Mouse (Mus musculus) limb, embryonic 12.5 days (tissue): ENCODE results near the gene Pax7. TPM values are rescaled to one million over a fixed set of nuclear protein-coding genes. Genes with fewer than 3 reads are reported as not detected.
A peak's percentile ranks its signal among the peaks of the same experiment; 100 is the strongest.

Source experiments
- ATAC-seq: fragments of 200-750 bp; cut with Nextera tagmentation; 2 replicates; pipeline ENCODE4 v1.8.0; 2017; ENCODE audit warnings: low read depth, moderate TSS enrichment; ENCODE audit not compliant: insufficient number of reproducible peaks, insufficient read depth, low FRiP score, low TSS enrichment
- H3K27ac ChIP-seq: fragments of 300-500 bp; sonication (generic); 2 replicates; pipeline ENCODE4 v1.5.1; 2016; ENCODE audit warnings: mild to moderate bottlenecking, moderate library complexity
- H3K27me3 ChIP-seq: fragments of 300-500 bp; sonication (generic); 2 replicates; pipeline ENCODE4 v1.6.1; 2016; ENCODE audit warnings: mild to moderate bottlenecking, moderate library complexity
- H3K36me3 ChIP-seq: fragments of 300-500 bp; sonication (generic); 2 replicates; pipeline ENCODE4 v1.6.1; 2016; ENCODE audit warnings: mild to moderate bottlenecking, moderate library complexity
- H3K4me1 ChIP-seq: fragments of 300-500 bp; sonication (generic); replicated peaks from 2 replicates; pipeline ENCODE4 v1.6.1; 2016
- H3K4me2 ChIP-seq: fragments of 300-500 bp; sonication (generic); 2 replicates; pipeline ENCODE4 v1.6.1; 2016; ENCODE audit warnings: mild to moderate bottlenecking, moderate library complexity
- H3K4me3 ChIP-seq: fragments of 300-500 bp; sonication (generic); replicated peaks from 2 replicates; pipeline ENCODE4 v1.5.1; 2016; ENCODE audit warnings: mild to moderate bottlenecking
- H3K9ac ChIP-seq: fragments of 300-500 bp; sonication (generic); replicated peaks from 2 replicates; pipeline ENCODE4 v1.6.1; 2016; ENCODE audit warnings: mild to moderate bottlenecking, moderate library complexity
- H3K9me3 ChIP-seq: fragments of 300-500 bp; sonication (generic); 2 replicates; pipeline ENCODE4 v1.6.1; 2016; ENCODE audit warnings: mild to moderate bottlenecking, moderate library complexity
- WGBS: fragments of 180-500 bp; shearing (Covaris S2); methylation state at CpG from one replicate; pipeline ENCODE4 v1.1.7; 2016; 5-methylcytosine and 5-hydroxymethylcytosine counted together
- polyA plus RNA-seq: library from polyadenylated mRNA; unstranded; fragments of >200 nt; fragmentation: Nextera tagmentation; extraction: Ambion mirVana; gene quantifications from 2 replicates; pipeline ENCODE4 v1.2.1, GENCODE M21; 2016

The Pax7 gene
- polyA plus RNA-seq, 1 experiment from 2014 or later = 0.40 TPM

DNA sequence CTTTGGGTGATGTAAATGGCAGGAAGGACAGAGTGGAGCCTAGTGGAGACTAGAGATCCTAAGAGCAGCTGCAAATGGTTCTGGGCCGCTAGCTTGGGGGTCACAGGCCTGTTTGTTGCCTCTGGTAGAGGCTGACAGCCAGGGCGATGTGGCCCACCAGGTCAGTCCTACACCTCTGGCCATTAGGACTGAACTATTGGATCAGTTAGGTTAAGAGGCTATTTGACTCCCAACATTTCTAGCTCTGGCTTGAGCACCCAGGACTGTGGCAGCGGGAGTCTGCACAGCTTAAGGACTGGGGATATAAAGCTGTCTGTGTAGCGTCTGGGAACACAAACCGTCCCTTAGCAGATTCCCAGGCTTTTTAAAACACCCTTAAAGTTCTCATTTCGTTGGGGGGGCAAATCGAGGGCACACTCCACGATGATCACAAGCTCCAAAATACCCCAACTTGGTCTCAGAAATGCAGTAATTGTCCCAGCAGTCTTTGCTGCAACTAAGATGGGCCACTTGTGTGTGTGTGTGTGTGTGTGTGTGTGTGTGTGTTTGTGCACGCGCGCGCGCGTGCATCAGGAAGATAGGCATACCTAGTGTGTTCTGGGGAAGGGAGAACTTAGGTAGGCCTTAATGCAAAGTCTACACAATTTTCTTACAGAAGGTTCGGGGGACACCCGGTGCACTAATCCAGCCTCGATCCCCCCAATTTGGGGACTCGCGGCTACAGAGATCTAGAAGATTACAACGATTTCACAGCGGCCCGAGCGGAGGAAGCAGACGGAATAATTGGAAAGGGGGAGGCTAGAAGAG is 2.5 kb downstream of the Pax7 start:
- ATAC-seq = no peak
- peaks cover 100% of the 10 kb centered on the region for H3K27me3 ChIP-seq
- H3K4me2 ChIP-seq = no peak overlapping the region
- WGBS = 1% methylated on average over 24 of the region's 24 CpGs
- no peak overlapping the region for H3K27ac ChIP-seq
- peaks cover 22% of the 10 kb centered on the region for H3K4me1 ChIP-seq
- H3K9me3 ChIP-seq = no peaks in the 10 kb centered on the region
- H3K9ac ChIP-seq = no peak overlapping the region
- no peaks in the 10 kb centered on the region for H3K36me3 ChIP-seq
- H3K4me3 ChIP-seq = peak overlapping the region; percentile 17

DNA sequence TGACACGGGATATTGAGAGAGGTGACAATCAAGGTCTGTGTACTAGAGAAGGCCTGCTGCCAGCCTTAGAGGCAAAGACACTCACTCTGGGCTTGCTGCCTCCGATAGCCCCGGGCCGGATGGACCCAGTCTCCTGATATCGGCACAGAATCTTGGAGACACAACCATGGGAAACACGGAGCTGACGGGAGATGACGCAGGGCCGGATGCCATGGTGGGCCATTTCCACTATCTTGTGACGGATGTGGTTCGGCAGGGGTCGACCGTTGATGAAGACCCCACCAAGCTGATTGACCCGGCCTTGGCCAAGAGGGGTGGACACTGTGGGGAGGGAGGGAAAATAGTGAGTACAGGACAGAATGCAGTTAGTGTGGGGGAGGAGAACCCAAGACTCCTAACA is 3.3 kb downstream of the Pax7 start:
- Histone ChIP-seq H3K9ac (no peak overlapping the region), H3K36me3 (no peaks in the 10 kb centered on the region), H3K9me3 (no peaks in the 10 kb centered on the region), H3K27ac (no peak overlapping the region), H3K4me2 (no peak overlapping the region), H3K27me3 (peaks cover 100% of the 10 kb centered on the region), H3K4me3 (0 out of 2 replicates have a peak overlapping the region, but pooled peaks have one; percentile 0), H3K4me1 (peaks cover 26% of the 10 kb centered on the region)
- ATAC-seq = no peak
- WGBS = 2% methylated on average over 14 of the region's 14 CpGs

DNA sequence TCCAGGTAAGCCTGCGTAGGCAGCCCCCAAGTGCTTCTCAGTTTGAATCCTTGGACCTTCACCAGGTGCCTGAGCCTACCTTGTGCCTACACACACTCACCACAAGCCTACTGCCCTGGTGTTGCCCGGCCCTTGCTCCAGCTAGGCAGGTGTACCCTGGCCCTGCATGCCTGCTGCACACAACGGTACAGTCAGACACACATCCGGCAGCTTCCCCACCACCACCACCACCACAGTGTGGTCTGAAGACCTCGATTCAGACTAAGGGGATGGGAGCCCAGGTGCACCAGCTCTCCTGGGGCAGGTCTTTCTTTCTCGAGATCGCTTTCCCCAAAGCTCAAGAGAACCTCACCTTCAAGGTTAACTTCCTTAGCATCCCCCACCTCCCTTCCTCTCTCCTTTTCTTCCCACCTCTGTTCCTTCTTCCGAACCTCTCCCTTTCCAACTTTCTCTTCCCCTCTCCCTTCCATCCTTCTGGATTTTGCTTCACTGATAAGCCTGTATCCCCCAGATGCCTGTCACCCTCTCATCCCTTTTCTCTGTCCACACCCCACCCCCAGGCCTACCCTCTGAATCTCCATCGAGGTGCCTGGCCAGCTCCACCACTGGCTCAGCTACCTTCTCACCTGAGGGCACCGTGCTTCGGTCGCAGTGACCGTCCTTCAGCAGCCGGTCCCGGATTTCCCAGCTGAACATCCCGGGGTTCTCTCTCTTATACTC is 4.3 kb downstream of the Pax7 start:
- H3K9ac ChIP-seq = no peak overlapping the region
- no peak overlapping the region for H3K4me2 ChIP-seq
- no peak overlapping the region for H3K4me3 ChIP-seq
- no peak for ATAC-seq
- H3K4me1 ChIP-seq = peaks cover 36% of the 10 kb centered on the region
- no peaks in the 10 kb centered on the region for H3K36me3 ChIP-seq
- no peaks in the 10 kb centered on the region for H3K9me3 ChIP-seq
- H3K27me3 ChIP-seq = peaks cover 100% of the 10 kb centered on the region
- no peak overlapping the region for H3K27ac ChIP-seq
- WGBS = 2% methylated on average over 16 of the region's 16 CpGs

DNA sequence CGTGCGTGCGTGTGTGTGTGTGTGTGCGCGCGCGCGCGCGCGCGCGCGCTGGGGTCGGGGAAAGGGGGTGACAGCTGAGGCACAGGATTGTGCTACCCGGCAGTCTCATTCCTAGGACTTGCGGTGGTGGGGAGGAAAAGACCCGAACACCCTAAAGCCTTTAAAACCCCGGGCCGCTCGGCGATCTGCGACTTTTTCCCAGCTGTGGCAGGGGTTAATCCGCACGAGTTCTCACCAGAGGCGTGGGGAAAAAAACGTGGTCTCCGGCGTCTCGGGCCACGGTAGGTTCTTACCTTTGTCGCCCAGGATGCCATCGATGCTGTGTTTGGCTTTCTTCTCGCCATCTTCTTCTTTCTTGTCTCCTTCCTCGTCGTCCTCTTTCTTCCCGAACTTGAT is 5.0 kb downstream of the Pax7 start:
- peaks cover 100% of the 10 kb centered on the region for H3K27me3 ChIP-seq
- H3K9ac ChIP-seq = no peak overlapping the region
- no peaks in the 10 kb centered on the region for H3K36me3 ChIP-seq
- H3K4me1 ChIP-seq = peaks cover 43% of the 10 kb centered on the region
- peak overlapping the region; percentile 8; the same call in 1 of the 2 replicates for H3K4me2 ChIP-seq
- no peak for ATAC-seq
- no peak overlapping the region for H3K27ac ChIP-seq
- no peaks in the 10 kb centered on the region for H3K9me3 ChIP-seq
- H3K4me3 ChIP-seq = peak overlapping the region; percentile 7; the same call in 1 of the 2 replicates
- WGBS = under 1% methylated on average over 37 of the region's 37 CpGs

DNA sequence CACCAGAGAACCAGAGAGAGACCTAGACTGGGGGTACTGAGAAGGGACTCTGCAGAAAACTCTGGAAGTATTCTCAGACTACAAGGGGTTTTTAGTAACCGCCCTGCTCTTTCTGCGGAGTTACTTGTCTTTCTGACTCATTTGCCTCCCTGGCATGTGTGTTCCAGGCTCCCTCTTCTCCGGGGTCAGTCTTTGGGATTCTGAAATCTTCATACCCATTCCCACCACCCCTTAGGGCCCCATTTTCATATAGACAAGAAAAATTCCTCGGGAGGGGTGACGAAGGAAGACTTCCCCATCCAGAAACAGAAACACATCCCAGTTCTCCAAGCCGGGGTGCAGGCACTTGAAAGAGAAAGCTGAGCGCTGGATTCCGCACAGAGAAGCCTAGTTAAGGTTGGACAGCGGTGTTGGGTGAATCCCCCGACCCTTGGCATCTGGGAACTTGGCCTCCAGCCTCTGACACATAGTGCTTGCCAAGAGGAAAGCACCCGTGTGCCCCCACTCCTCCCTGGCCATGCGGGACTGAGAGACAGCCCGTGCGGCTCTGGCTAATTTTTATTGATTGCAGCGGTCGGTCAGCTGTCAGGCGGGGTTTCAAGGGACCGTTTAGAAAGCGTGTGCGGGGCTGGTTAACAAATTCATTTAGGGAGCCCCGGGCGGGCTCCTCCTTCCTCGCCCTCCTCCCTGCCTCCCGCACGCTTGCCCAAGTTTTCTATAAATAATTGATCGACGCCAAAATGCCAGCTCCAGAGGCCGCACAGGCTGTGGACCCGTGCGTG is 5.6 kb downstream of the Pax7 start:
- 2% methylated on average over 30 of the region's 30 CpGs for WGBS
- H3K4me1 ChIP-seq = peaks cover 39% of the 10 kb centered on the region
- no peak overlapping the region for H3K9ac ChIP-seq
- peaks cover 100% of the 10 kb centered on the region for H3K27me3 ChIP-seq
- H3K4me2 ChIP-seq = peak overlapping the region; percentile 8; the same call in 1 of the 2 replicates
- peak overlapping the region; percentile 7; the same call in 1 of the 2 replicates for H3K4me3 ChIP-seq
- no peaks in the 10 kb centered on the region for H3K36me3 ChIP-seq
- H3K9me3 ChIP-seq = no peaks in the 10 kb centered on the region
- H3K27ac ChIP-seq = no peak overlapping the region
- no peak for ATAC-seq

DNA sequence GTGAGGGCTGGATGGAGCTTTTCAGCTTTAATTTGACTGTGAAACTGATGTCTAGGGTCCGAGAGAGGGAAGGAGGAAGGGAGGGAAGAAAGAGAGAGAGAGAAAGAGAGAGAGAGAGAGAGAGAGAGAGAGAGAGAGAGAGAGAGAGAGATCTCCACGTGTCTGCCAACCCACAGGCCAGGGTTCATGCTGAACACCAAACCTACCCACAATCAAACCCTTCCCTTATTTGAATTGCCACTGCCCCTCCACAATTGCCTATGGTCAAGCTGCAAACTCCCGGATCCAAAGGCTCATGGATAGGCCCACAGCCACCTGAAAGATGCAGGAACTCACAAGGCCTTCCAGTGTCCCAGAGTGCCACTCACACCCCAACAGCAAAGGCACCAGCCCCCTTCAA is 7.1 kb downstream of the Pax7 start:
- 0% methylated on average over 3 of the region's 3 CpGs for WGBS
- no peak overlapping the region for H3K4me3 ChIP-seq
- no peak overlapping the region for H3K27ac ChIP-seq
- no peak for ATAC-seq
- H3K27me3 ChIP-seq = peaks cover 100% of the 10 kb centered on the region
- no peaks in the 10 kb centered on the region for H3K36me3 ChIP-seq
- H3K9me3 ChIP-seq = no peaks in the 10 kb centered on the region
- H3K4me2 ChIP-seq = no peak overlapping the region
- H3K9ac ChIP-seq = no peak overlapping the region
- H3K4me1 ChIP-seq = peaks cover 39% of the 10 kb centered on the region

DNA sequence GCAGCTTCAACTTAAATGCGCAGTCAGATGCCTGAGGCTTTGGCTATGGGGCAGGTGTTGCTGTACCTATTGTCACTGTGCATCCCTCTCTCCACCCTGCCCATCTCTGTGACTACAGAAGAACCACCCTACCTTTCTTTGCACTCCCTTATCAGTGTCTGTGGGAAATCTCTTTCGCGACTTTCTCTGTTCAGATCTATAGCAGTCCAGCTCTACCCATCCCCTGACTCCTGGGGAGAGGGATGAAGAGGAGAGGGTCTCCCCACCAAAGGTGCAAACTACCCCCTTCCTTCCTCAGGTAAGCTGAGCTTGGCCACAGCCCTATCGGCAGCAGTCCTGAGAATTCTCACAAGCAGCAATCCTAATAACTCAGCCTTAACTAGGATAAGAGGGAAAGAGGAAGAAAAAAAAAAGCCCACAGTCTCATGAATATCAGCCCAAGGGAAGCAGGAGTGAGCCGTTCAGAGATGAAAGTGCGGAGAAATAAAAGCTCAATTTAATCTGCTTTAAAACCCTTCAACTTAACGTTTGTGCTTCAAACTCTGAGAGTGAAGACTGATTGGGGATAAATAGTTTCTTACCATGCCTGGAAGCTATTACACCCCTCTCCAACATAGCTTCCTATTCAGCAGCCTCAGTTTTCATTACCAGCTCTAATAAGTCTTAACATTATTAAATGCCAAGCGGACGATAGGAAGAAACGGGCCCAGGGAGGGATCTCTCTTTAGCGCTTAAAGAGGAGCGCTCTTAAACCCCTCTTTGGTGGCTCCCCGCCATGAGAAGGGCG is 7.8 kb downstream of the Pax7 start:
- no peak for ATAC-seq
- Histone ChIP-seq H3K27me3 (peaks cover 100% of the 10 kb centered on the region), H3K27ac (no peak overlapping the region), H3K4me3 (no peak overlapping the region), H3K9ac (no peak overlapping the region), H3K9me3 (no peaks in the 10 kb centered on the region), H3K36me3 (no peaks in the 10 kb centered on the region), H3K4me2 (no peak overlapping the region), H3K4me1 (peaks cover 42% of the 10 kb centered on the region)
- 2% methylated on average over 14 of the region's 14 CpGs for WGBS

DNA sequence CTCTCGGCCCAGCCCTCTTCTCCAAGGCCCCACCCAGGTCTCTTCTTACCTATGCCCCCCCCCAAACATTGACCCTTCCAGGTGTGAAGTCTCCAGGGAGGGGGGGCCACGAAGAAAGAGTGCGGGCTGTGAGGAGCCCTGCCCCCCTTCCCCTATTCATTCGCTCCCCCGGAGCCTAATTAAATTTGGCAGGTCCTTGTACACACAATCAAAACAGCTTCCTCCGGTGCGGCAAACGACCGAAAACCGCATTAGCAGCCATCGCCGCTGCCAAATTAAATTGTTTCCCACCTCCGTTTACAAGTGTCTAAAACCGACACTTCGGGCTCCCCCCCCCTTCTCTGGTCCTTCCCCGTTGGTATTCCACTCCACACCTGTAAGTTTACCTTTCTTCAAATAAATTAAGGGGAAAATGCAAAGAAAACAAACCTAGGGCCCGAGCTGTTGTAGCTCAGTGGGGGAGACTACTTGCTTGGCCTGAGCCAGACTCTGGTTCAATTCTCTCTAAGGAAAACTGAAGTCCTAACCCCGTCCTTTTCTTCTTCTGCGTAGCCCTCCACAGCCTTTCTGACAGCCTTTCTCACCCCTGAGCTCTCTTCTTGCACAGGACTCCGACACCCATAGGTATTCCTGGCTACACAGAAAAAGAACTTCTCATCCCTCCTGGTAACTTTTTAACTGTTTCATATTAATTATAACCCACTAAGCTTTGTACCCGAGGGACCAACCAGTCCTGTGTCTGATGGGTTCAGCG is 8.6 kb downstream of the Pax7 start:
- no peak overlapping the region for H3K27ac ChIP-seq
- WGBS = 2% methylated on average over 22 of the region's 22 CpGs
- no peak overlapping the region for H3K9ac ChIP-seq
- no peak for ATAC-seq
- no peak overlapping the region for H3K4me3 ChIP-seq
- no peak overlapping the region for H3K4me2 ChIP-seq
- H3K36me3 ChIP-seq = no peaks in the 10 kb centered on the region
- peaks cover 100% of the 10 kb centered on the region for H3K27me3 ChIP-seq
- H3K9me3 ChIP-seq = no peaks in the 10 kb centered on the region
- peaks cover 42% of the 10 kb centered on the region for H3K4me1 ChIP-seq

DNA sequence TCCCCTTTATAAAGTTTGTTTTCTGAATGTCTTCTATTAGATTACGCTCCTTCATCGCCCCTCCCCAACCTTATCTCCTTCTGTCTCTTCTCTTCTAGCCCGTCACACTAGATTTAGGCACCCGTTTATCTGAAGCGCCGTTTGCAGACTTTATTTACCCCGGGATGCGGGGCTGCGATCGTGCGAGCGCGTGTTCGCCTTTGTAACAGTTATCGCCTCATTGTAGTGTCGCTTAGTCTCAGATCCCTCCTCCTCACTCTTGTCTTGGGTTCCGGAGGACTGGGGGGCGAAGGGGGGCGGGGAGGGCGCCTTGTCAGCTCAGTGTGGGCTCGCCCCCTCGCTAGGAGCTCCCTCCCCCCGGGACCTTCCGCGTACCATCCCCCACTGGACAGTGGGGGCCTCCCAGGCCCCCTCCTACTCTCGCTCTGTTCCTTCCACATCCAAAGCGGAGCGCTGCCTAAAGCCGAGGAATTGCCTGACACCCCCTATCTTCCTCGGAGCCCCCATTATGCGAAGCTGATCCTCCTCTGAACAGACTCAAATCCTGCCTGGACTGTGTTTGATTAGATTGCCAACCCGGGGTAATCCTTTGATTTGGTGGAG is 9.4 kb downstream of the Pax7 start:
- Histone ChIP-seq H3K27ac (no peak overlapping the region), H3K4me3 (no peak overlapping the region), H3K9me3 (no peaks in the 10 kb centered on the region), H3K4me1 (peaks cover 47% of the 10 kb centered on the region), H3K9ac (0 out of 2 replicates have a peak overlapping the region, but pooled peaks have one; percentile 4), H3K27me3 (peaks cover 100% of the 10 kb centered on the region), H3K36me3 (no peaks in the 10 kb centered on the region), H3K4me2 (peak overlapping the region; percentile 23)
- no peak for ATAC-seq
- under 1% methylated on average over 32 of the region's 32 CpGs for WGBS
